Mouse (Mus musculus) embryonic facial prominence, embryonic 12.5 days (tissue): ENCODE measurements around the gene Ift122. TPM values are rescaled to one million over a fixed set of nuclear protein-coding genes. Genes with fewer than 3 reads are reported as not detected.
A peak's percentile ranks its signal among the peaks of the same experiment; 100 is the strongest.

Experiments used
- ATAC-seq: fragments of 200-750 bp; cut with Nextera tagmentation; 2 replicates; pipeline ENCODE4 v1.8.0; 2017; ENCODE audit not compliant: insufficient number of reproducible peaks, insufficient read depth, low FRiP score, low TSS enrichment
- H3K27ac ChIP-seq: fragments of 300-500 bp; sonication (generic); 2 replicates; pipeline ENCODE4 v1.5.1; 2016; ENCODE audit warnings: mild to moderate bottlenecking
- H3K27me3 ChIP-seq: fragments of 300-500 bp; sonication (generic); 2 replicates; pipeline ENCODE4 v1.6.1; 2016; ENCODE audit warnings: mild to moderate bottlenecking, moderate library complexity
- H3K36me3 ChIP-seq: fragments of 300-500 bp; sonication (generic); 2 replicates; pipeline ENCODE4 v1.6.1; 2016; ENCODE audit warnings: mild to moderate bottlenecking
- H3K4me1 ChIP-seq: fragments of 300-500 bp; sonication (generic); 2 replicates; pipeline ENCODE4 v1.6.1; 2016
- H3K4me2 ChIP-seq: fragments of 300-500 bp; sonication (generic); replicated peaks from 2 replicates; pipeline ENCODE4 v1.6.1; 2016; ENCODE audit warnings: mild to moderate bottlenecking, moderate library complexity
- H3K4me3 ChIP-seq: fragments of 300-500 bp; sonication (generic); 2 replicates; pipeline ENCODE4 v1.5.1; 2016; ENCODE audit warnings: mild to moderate bottlenecking
- H3K9ac ChIP-seq: fragments of 300-500 bp; sonication (generic); 2 replicates; pipeline ENCODE4 v1.6.1; 2016; ENCODE audit warnings: mild to moderate bottlenecking, moderate library complexity
- H3K9me3 ChIP-seq: fragments of 300-500 bp; sonication (generic); 2 replicates; pipeline ENCODE4 v1.6.1; 2016; ENCODE audit warnings: mild to moderate bottlenecking, moderate library complexity
- WGBS: fragments of 180-500 bp; shearing (Covaris S2); methylation state at CpG from one replicate; pipeline ENCODE4 v1.1.7; 2016; 5-methylcytosine and 5-hydroxymethylcytosine counted together
- polyA plus RNA-seq: library from polyadenylated mRNA; unstranded; fragments of >200 nt; fragmentation: Nextera tagmentation; extraction: Ambion mirVana; gene quantifications from 2 replicates; pipeline ENCODE4 v1.2.1, GENCODE M21; 2016

Ift122 gene
- polyA plus RNA-seq, 1 experiment from 2014 or later = 30.7 TPM

DNA sequence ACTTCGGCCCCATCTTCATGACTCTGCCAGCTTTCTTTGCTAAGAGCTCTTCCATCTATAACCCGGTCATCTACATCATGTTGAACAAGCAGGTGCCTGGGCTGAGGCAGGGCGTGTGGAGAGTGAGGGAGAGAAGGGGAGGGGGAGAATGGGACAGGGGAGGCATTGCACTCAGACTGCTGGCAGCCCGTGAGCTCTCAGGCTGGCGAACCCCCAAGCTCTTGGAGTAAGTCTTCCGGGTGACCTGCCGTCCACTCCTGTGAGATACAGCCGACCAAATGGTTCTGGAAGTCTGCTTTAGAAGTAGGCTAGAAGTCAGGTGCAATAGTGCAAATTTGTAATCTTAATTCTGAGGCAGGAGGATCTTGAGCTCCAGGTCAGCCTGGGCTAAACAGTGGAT lies 82.3 kb downstream of the Ift122 start:
- no peak overlapping the region for H3K9ac ChIP-seq
- no peak for ATAC-seq
- no peaks in the 10 kb centered on the region for H3K9me3 ChIP-seq
- no peak overlapping the region for H3K4me3 ChIP-seq
- WGBS = 83% methylated on average over 8 of the region's 8 CpGs
- H3K27ac ChIP-seq = no peak overlapping the region
- H3K27me3 ChIP-seq = no peaks in the 10 kb centered on the region
- no peaks in the 10 kb centered on the region for H3K36me3 ChIP-seq
- H3K4me1 ChIP-seq = no peaks in the 10 kb centered on the region
- H3K4me2 ChIP-seq = no peak overlapping the region

DNA sequence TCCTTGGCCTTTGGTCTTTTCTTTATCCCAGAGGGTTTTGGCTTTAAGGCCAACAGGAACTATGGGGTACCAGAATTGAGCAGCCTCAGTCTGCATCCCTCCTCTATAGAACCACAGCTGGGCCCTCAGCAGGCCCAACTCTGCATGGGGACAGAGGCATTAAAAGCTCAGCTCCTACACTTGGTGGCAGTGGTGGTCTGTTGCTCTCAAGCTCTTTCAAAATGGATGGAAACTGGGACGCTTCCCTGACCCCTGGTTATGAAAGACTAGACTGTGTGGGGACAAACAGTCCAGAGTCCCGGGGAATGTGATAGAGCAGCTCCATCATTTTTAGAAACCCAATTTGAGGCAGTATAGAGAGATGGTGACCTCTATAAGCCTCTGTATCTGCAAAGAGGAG lies 84.7 kb downstream of the Ift122 start:
- Histone ChIP-seq H3K9ac (no peak overlapping the region), H3K4me2 (no peak overlapping the region), H3K4me1 (0 out of 2 replicates have a peak, but pooled peaks cover 7% of the 10 kb centered on the region), H3K9me3 (no peaks in the 10 kb centered on the region), H3K4me3 (no peak overlapping the region), H3K27ac (no peak overlapping the region), H3K36me3 (no peaks in the 10 kb centered on the region), H3K27me3 (no peaks in the 10 kb centered on the region)
- no peak for ATAC-seq
- WGBS = 86% methylated on average over 2 of the region's 2 CpGs

DNA sequence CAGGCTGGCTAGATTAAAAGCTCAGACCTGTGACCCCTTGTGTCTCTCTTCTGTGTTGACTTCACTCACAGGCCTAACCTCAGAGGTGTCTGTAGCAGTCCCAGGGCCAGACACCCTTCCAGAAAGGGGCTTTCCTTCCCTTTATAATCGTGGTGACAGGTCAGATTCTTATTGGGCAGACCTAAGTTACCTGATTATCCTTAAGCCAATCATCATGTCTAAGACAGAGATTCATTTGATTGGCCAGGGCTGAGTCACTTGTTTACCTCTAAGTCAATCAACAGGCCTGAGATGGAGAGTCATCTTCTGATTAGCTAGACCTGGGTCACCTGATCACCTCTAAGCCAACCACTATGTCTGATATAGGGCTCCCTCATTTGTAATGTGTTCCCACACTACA lies 85.5 kb downstream of the Ift122 start:
- H3K4me3 ChIP-seq = no peak overlapping the region
- no peak overlapping the region for H3K4me2 ChIP-seq
- no peak overlapping the region for H3K9ac ChIP-seq
- no peaks in the 10 kb centered on the region for H3K36me3 ChIP-seq
- 0 out of 2 replicates have a peak, but pooled peaks cover 7% of the 10 kb centered on the region for H3K4me1 ChIP-seq
- WGBS = 68% methylated on average over 1 of the region's 1 CpGs
- no peak for ATAC-seq
- H3K27ac ChIP-seq = no peak overlapping the region
- no peaks in the 10 kb centered on the region for H3K27me3 ChIP-seq
- H3K9me3 ChIP-seq = no peaks in the 10 kb centered on the region

DNA sequence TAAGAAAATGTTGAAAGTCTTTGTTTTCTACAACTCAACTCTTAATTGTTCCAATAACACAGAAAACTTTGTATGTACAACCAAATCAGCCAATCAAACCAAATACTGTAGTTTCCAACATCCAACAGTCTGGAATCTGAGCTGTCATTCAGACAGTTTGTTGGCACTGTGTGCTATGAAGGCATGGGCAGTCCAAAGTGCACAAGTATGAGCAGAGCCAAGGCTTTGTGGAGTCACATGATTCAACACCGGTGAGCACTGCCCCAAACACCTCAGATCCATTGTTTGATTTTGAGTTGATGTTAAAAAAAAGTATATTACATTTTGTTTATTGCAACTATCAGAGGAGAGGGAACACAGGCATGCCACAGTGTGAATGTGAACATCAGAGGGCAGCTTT lies 87.3 kb downstream of the Ift122 start:
- no peaks in the 10 kb centered on the region for H3K27me3 ChIP-seq
- H3K9ac ChIP-seq = no peak overlapping the region
- ATAC-seq = no peak
- 79% methylated on average over 1 of the region's 1 CpGs for WGBS
- H3K4me3 ChIP-seq = no peak overlapping the region
- H3K9me3 ChIP-seq = no peaks in the 10 kb centered on the region
- H3K4me1 ChIP-seq = 0 out of 2 replicates have a peak, but pooled peaks cover 7% of the 10 kb centered on the region
- H3K36me3 ChIP-seq = no peaks in the 10 kb centered on the region
- H3K27ac ChIP-seq = no peak overlapping the region
- no peak overlapping the region for H3K4me2 ChIP-seq

DNA sequence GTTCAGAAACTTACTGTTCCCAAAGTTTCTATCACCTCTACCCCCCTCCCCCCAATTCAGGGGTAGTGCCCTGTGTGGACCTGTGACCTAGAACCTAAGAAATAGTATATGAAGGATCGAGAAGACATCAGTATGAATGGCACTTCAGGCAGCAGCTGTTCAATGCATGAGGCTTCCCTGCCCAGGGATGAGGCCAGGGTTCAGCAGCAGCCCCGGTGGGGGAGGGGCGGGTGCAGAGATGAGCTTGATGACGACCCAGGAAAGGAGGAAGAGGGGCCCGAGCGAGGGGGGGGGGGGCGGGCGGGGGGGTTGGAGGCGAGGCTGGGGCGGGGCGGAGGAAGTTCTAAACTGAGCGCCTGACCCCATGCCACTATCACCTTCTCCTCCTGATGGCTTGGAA lies 87.9 kb downstream of the Ift122 start:
- H3K27me3 ChIP-seq = no peaks in the 10 kb centered on the region
- 11% methylated on average over 8 of the region's 12 CpGs for WGBS
- no peak overlapping the region for H3K27ac ChIP-seq
- H3K36me3 ChIP-seq = no peaks in the 10 kb centered on the region
- no peaks in the 10 kb centered on the region for H3K9me3 ChIP-seq
- no peak overlapping the region for H3K4me3 ChIP-seq
- ATAC-seq = no peak
- 0 out of 2 replicates have a peak, but pooled peaks cover 7% of the 10 kb centered on the region for H3K4me1 ChIP-seq
- no peak overlapping the region for H3K4me2 ChIP-seq
- no peak overlapping the region for H3K9ac ChIP-seq

DNA sequence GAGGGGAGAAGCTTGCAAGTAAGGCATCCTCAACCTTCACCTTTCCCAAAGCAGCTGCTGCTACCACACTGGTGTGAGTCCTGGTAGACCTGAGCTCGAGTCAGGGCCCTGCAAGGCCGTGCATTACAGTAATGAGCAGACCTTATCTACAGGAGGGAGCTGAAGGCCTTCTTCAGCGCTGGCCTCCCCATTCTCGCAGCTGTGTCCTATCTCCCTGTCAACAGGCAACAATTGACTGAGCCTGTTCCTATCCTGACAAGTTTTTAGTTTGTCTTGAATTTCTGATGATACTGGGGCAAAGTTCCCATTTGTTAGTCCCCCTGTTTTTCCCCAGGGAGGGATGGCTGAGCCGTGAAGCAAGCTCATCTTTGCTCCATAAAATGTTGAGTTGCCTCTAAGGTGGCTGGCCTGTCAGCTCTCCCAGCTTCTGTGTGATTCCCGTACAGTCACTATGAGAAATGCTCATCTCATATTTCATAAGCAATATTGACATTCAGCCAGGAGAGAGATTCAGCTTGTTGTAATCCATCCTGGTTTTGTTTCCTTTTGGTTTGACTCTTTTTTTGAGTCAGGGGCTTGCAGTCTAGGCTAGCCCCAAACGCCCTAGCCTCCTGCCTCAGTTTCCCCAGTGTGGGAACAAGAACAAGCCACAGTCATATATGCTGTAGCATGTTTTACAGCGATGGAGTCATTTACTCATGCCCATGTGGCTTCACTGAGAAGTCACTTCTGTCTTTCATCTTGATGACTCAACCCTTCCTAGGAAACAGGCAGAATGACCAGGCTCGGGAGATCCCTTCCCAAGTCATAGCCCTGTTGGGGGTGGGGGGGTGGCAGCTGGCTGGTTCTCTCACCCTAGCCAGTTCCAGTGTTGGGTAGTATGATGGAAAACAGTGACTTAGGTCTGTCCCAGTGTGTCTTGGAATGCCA lies 90.5 kb downstream of the Ift122 start:
- no peaks in the 10 kb centered on the region for H3K36me3 ChIP-seq
- H3K4me3 ChIP-seq = no peak overlapping the region
- no peaks in the 10 kb centered on the region for H3K27me3 ChIP-seq
- no peak for ATAC-seq
- H3K4me1 ChIP-seq = peaks cover 15% of the 10 kb centered on the region
- no peak overlapping the region for H3K4me2 ChIP-seq
- no peak overlapping the region for H3K9ac ChIP-seq
- WGBS = 68% methylated on average over 9 of the region's 9 CpGs
- no peak overlapping the region for H3K27ac ChIP-seq
- H3K9me3 ChIP-seq = no peaks in the 10 kb centered on the region

DNA sequence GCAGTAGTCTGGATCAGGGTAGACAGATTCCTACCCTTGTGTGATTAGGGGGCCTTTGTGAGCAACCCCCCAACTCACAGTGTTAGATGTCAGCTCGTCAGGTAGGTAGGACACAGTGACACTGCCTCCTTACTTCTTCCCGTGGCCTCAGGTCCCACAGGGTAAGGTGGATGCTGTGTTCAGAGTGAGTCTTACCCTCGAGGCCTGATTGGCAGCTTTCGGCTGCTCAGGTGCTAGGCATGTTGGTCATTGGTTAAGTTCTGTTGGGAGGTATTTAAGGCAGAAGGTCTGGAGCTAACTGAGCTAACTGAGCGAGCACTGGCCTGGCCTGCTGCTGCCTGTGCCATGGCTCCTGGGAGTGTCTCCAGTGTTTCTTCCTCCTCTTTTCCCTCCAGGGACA lies 91.4 kb downstream of the Ift122 start, which contains the start of gene H1foo:
TSS of gene H1foo (plus strand) at position 301 of the 400 bp plus-strand sequence.
- H3K9me3 ChIP-seq = no peaks in the 10 kb centered on the region
- no peak for ATAC-seq
- no peaks in the 10 kb centered on the region for H3K27me3 ChIP-seq
- H3K36me3 ChIP-seq = no peaks in the 10 kb centered on the region
- no peak within 1 kb of the TSS for H3K4me2 ChIP-seq
- no peak within 1 kb of the TSS for H3K27ac ChIP-seq
- 79% methylated on average over 5 of the region's 5 CpGs for WGBS
- peaks cover 15% of the 10 kb centered on the region for H3K4me1 ChIP-seq
- H3K4me3 ChIP-seq = no peak within 1 kb of the TSS
- no peak within 1 kb of the TSS for H3K9ac ChIP-seq

DNA sequence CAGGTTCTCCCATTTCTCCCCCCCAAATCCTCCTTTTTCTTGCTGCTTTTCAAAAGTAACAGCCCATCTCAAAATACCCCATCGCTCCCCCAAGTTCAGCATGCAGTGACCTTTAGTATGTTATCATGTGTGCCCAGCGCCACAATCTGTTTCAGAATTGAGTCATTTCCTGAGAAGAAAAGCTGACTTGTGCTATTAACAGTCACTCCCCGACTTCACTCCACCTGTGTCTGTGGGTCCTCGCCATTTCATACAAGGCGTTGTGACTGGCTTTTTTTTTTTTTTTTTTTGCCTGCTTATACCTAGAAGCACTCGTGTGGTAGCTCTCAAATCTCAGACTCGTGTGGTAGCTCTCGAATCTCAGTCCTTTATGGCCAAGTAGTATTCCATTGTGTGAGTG lies 92.4 kb downstream of the Ift122 start:
- no peaks in the 10 kb centered on the region for H3K27me3 ChIP-seq
- peaks cover 15% of the 10 kb centered on the region for H3K4me1 ChIP-seq
- no peaks in the 10 kb centered on the region for H3K9me3 ChIP-seq
- no peaks in the 10 kb centered on the region for H3K36me3 ChIP-seq
- ATAC-seq = no peak
- no peak overlapping the region for H3K4me3 ChIP-seq
- H3K4me2 ChIP-seq = no peak overlapping the region
- H3K27ac ChIP-seq = no peak overlapping the region
- H3K9ac ChIP-seq = no peak overlapping the region
- WGBS = 80% methylated on average over 8 of the region's 8 CpGs

DNA sequence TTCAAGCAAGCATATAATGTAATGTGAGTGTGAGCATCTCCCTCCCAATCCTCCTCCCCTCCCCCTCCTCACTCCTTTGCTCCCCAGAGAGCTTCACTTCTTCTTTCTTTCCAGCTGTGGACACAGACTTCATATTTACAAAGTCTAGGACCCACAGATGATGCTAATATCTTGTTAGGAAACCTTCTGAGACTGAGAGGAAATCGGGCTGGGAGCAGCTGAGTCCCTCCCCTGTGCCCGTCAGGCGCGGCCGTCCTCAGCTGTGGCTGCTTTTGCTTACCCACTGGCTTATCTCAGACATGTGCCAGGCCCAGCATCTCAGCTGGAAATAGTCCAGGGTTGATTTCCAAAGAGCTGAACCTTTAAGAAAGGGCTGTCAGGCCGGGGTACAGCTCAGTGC lies 93.1 kb downstream of the Ift122 start:
- no peaks in the 10 kb centered on the region for H3K27me3 ChIP-seq
- no peaks in the 10 kb centered on the region for H3K36me3 ChIP-seq
- H3K4me1 ChIP-seq = peaks cover 11% of the 10 kb centered on the region
- 58% methylated on average over 6 of the region's 6 CpGs for WGBS
- no peak for ATAC-seq
- no peak overlapping the region for H3K4me2 ChIP-seq
- H3K9ac ChIP-seq = no peak overlapping the region
- 0 out of 2 replicates have a peak overlapping the region, but pooled peaks have one; percentile 31 for H3K27ac ChIP-seq
- no peaks in the 10 kb centered on the region for H3K9me3 ChIP-seq
- no peak overlapping the region for H3K4me3 ChIP-seq

DNA sequence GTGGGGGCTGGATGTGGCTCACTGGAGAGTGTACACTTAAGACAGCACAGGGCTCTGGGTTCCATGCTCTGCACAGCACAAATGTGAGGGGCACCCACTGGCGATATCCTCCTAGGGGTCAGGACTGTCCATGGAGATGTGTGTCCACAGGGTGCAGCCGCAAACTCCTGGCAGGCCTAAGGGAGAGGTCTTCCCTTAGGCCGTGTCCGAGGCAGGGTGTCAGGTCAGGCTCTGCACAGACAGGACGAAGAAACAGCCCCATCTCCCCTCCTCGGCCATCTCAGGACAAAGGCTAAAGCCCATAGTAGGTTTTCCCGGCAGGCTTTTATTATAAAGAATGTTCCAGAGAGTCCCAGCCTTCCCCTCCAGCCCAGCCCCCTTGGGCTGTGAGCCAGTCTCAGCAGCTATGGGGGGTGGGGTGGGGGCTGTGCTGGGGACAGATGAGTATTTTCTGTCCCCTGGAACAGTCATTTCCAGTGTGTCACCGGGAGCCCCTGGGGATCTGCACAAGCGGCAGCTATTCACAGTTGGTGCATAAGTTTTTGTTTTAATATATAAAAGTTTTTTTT lies 101.3 kb downstream of the Ift122 start:
- Histone ChIP-seq H3K4me1 (peaks cover 31% of the 10 kb centered on the region), H3K27ac (no peak overlapping the region), H3K4me2 (no peak overlapping the region), H3K9ac (no peak overlapping the region), H3K27me3 (no peaks in the 10 kb centered on the region), H3K4me3 (no peak overlapping the region), H3K36me3 (no peaks in the 10 kb centered on the region), H3K9me3 (0 out of 2 replicates have a peak, but pooled peaks cover 2% of the 10 kb centered on the region)
- WGBS = 76% methylated on average over 9 of the region's 9 CpGs
- no peak for ATAC-seq

DNA sequence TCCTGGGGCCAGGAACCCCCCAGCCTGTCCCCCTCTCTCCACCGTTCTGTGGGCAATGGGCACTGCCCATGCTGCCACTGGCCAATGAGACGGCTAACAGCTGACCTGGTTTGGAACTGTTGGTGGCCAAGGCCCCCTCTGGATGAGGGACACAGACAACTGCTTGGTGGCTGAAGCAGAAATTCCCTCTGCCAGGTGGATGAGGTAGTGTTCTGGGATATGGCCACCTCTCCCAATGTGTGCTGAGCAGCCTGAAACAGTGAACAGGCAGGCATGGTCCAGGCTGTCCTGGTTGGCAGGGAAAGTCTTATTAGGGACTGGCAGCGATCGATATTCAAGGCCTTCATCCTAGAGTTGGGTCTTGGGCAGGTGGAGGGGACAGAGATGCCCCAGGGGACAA lies 101.9 kb downstream of the Ift122 start:
- no peak overlapping the region for H3K9ac ChIP-seq
- H3K4me1 ChIP-seq = peaks cover 32% of the 10 kb centered on the region
- no peak overlapping the region for H3K27ac ChIP-seq
- 0 out of 2 replicates have a peak, but pooled peaks cover 2% of the 10 kb centered on the region for H3K9me3 ChIP-seq
- H3K4me2 ChIP-seq = no peak overlapping the region
- WGBS = 89% methylated on average over 4 of the region's 4 CpGs
- H3K36me3 ChIP-seq = no peaks in the 10 kb centered on the region
- no peaks in the 10 kb centered on the region for H3K27me3 ChIP-seq
- no peak for ATAC-seq
- H3K4me3 ChIP-seq = no peak overlapping the region

DNA sequence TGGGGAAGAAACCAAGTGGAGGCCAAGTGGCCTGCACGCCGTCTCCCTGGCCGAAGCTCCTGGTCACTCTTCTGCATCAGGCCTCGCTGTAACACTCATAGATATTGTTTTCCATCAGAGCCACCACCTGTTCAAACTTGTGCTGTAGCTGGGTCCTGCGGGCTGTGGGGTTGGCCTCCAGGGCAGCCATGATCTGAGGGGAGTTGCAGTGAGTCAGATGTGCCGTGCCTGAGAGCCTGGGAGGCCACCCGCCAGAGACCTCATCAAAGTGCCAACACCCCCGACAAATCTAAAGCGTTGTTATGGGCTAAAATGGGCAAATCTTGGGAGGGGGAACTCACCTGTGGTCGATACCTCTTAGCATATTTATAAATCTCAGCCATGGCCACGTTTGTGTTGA lies 102.4 kb downstream of the Ift122 start:
- Histone ChIP-seq H3K9me3 (0 out of 2 replicates have a peak, but pooled peaks cover 2% of the 10 kb centered on the region), H3K36me3 (no peaks in the 10 kb centered on the region), H3K4me2 (no peak overlapping the region), H3K27ac (no peak overlapping the region), H3K4me3 (no peak overlapping the region), H3K4me1 (peaks cover 32% of the 10 kb centered on the region), H3K27me3 (no peaks in the 10 kb centered on the region), H3K9ac (no peak overlapping the region)
- no peak for ATAC-seq
- WGBS = 80% methylated on average over 11 of the region's 11 CpGs
